Mouse (Mus musculus) hindbrain, embryonic 10.5 days (tissue): ENCODE data around the gene Xpo4. TPM values are rescaled to one million over a fixed set of nuclear protein-coding genes. Genes with fewer than 3 reads are reported as not detected.
"Not testable (repeated sequence)": the region's sequence is repeated elsewhere in the genome, so short reads cannot be mapped to it uniquely, and the experiment has no call there.

Experiments
- DNase-seq: peaks from one replicate; pipeline ENCODE4 v3.0.0-alpha.2; 2017; ENCODE audit warnings: low spot score
- H3K27ac ChIP-seq: fragments of 300-500 bp; sonication (generic); 2 replicates; pipeline ENCODE4 v1.5.1; 2016; ENCODE audit warnings: mild to moderate bottlenecking, moderate library complexity
- H3K27me3 ChIP-seq: fragments of 300-500 bp; sonication (generic); 2 replicates; pipeline ENCODE4 v1.6.1; 2016; ENCODE audit warnings: mild to moderate bottlenecking; ENCODE audit not compliant: poor library complexity, insufficient read depth, severe bottlenecking
- H3K36me3 ChIP-seq: fragments of 300-500 bp; sonication (generic); 2 replicates; pipeline ENCODE4 v1.6.1; 2016; ENCODE audit warnings: mild to moderate bottlenecking, moderate library complexity
- H3K4me1 ChIP-seq: fragments of 300-500 bp; sonication (generic); replicated peaks from 2 replicates; pipeline ENCODE4 v1.6.1; 2016; ENCODE audit warnings: mild to moderate bottlenecking
- H3K4me3 ChIP-seq: fragments of 300-500 bp; sonication (generic); 2 replicates; pipeline ENCODE4 v1.5.1; 2016; ENCODE audit warnings: mild to moderate bottlenecking, moderate library complexity
- H3K9me3 ChIP-seq: fragments of 300-500 bp; sonication (generic); 2 replicates; pipeline ENCODE4 v1.6.1; 2016; ENCODE audit warnings: mild to moderate bottlenecking, moderate library complexity
- WGBS: fragments of 180-500 bp; shearing (Covaris S2); methylation state at CpG from one replicate; pipeline ENCODE4 v1.1.7; 2016; 5-methylcytosine and 5-hydroxymethylcytosine counted together
- polyA plus RNA-seq: library from polyadenylated mRNA; unstranded; fragments of >200 nt; fragmentation: Nextera tagmentation; extraction: Ambion mirVana; gene quantifications from 2 replicates; pipeline ENCODE4 v1.2.1, GENCODE M21; 2016

The Xpo4 gene
- polyA plus RNA-seq, 1 experiment from 2014 or later = 23.1 TPM

GRCm38 (mm10) chr14:57696066-57696465 is 30.8 kb upstream of the Xpo4 start:
- Histone ChIP-seq H3K4me1 (no peaks in the 10 kb centered on the region), H3K27ac (no peak overlapping the region), H3K36me3 (peaks cover 83% of the 10 kb centered on the region), H3K4me3 (no peak overlapping the region), H3K27me3 (no peaks in the 10 kb centered on the region), H3K9me3 (no peaks in the 10 kb centered on the region)
- 96% methylated on average over 15 of the region's 15 CpGs for WGBS
- DNase-seq = no peak

- Histone ChIP-seq H3K9me3 (no peaks in the 10 kb centered on the region), H3K4me1 (no peaks in the 10 kb centered on the region), H3K27me3 (no peaks in the 10 kb centered on the region), H3K4me3 (no peak overlapping the region), H3K27ac (no peak overlapping the region), H3K36me3 (peaks cover 87% of the 10 kb centered on the region)
- WGBS = 90% methylated on average over 8 of the region's 8 CpGs
- DNase-seq = no peak
Measured at GRCm38 (mm10) chr14:57695550-57695949, 30.3 kb upstream of the Xpo4 start.

- Histone ChIP-seq H3K36me3 (peaks cover 85% of the 10 kb centered on the region), H3K4me1 (no peaks in the 10 kb centered on the region), H3K27ac (no peak overlapping the region), H3K4me3 (no peak overlapping the region), H3K27me3 (no peaks in the 10 kb centered on the region), H3K9me3 (no peaks in the 10 kb centered on the region)
- no peak for DNase-seq
- WGBS = 83% methylated on average over 16 of the region's 16 CpGs
Measured at GRCm38 (mm10) chr14:57694246-57694645, 29.0 kb upstream of the Xpo4 start.

GRCm38 (mm10) chr14:57692517-57693130 is 27.4 kb upstream of the Xpo4 start:
- 93% methylated on average over 17 of the region's 17 CpGs for WGBS
- H3K9me3 ChIP-seq = no peaks in the 10 kb centered on the region
- H3K4me1 ChIP-seq = no peaks in the 10 kb centered on the region
- DNase-seq = no peak
- H3K27me3 ChIP-seq = no peaks in the 10 kb centered on the region
- H3K4me3 ChIP-seq = no peak overlapping the region
- peaks cover 86% of the 10 kb centered on the region for H3K36me3 ChIP-seq
- H3K27ac ChIP-seq = no peak overlapping the region

- peaks cover 74% of the 10 kb centered on the region for H3K36me3 ChIP-seq
- DNase-seq = no peak
- 97% methylated on average over 24 of the region's 24 CpGs for WGBS
Measured at GRCm38 (mm10) chr14:57691316-57691715, 26.1 kb upstream of the Xpo4 start.

GRCm38 (mm10) chr14:57690681-57691080 is 25.5 kb upstream of the Xpo4 start:
- Histone ChIP-seq H3K36me3 (peaks cover 67% of the 10 kb centered on the region), H3K9me3 (no peaks in the 10 kb centered on the region)

More at GRCm38 (mm10) chr14:57691316-57691715, 26.1 kb upstream of the Xpo4 start:
- no peak overlapping the region for H3K4me3 ChIP-seq
- no peaks in the 10 kb centered on the region for H3K4me1 ChIP-seq
- H3K27ac ChIP-seq = no peak overlapping the region
- H3K27me3 ChIP-seq = no peaks in the 10 kb centered on the region
- no peaks in the 10 kb centered on the region for H3K9me3 ChIP-seq

GRCm38 (mm10) chr14:57688066-57688465 is 22.8 kb upstream of the Xpo4 start:
- H3K4me3 ChIP-seq, H3K9me3 ChIP-seq, DNase-seq, H3K4me1 ChIP-seq, H3K27me3 ChIP-seq, H3K27ac ChIP-seq: not testable (repeated sequence)
- H3K36me3 ChIP-seq = peaks cover 44% of the 10 kb centered on the region
- WGBS = 95% methylated on average over 7 of the region's 7 CpGs

More at GRCm38 (mm10) chr14:57690681-57691080, 25.5 kb upstream of the Xpo4 start:
- Histone ChIP-seq H3K27me3 (no peaks in the 10 kb centered on the region), H3K4me3 (no peak overlapping the region), H3K4me1 (no peaks in the 10 kb centered on the region), H3K27ac (no peak overlapping the region)
- WGBS = 96% methylated on average over 8 of the region's 8 CpGs
- DNase-seq = no peak

GRCm38 (mm10) chr14:57687441-57687840 is 22.2 kb upstream of the Xpo4 start:
- WGBS = 81% methylated on average over 5 of the region's 5 CpGs
- H3K27ac ChIP-seq = no peak overlapping the region
- no peak for DNase-seq

GRCm38 (mm10) chr14:57686647-57687046 is 21.4 kb upstream of the Xpo4 start:
- no peak overlapping the region for H3K27ac ChIP-seq
- no peak overlapping the region for H3K4me3 ChIP-seq
- 86% methylated on average over 6 of the region's 6 CpGs for WGBS
- no peaks in the 10 kb centered on the region for H3K4me1 ChIP-seq
- peaks cover 33% of the 10 kb centered on the region for H3K36me3 ChIP-seq
- H3K27me3 ChIP-seq = no peaks in the 10 kb centered on the region
- no peak for DNase-seq
- H3K9me3 ChIP-seq = no peaks in the 10 kb centered on the region

More at GRCm38 (mm10) chr14:57687441-57687840, 22.2 kb upstream of the Xpo4 start:
- H3K4me3 ChIP-seq = no peak overlapping the region
- no peaks in the 10 kb centered on the region for H3K27me3 ChIP-seq
- no peaks in the 10 kb centered on the region for H3K4me1 ChIP-seq
- peaks cover 38% of the 10 kb centered on the region for H3K36me3 ChIP-seq
- no peaks in the 10 kb centered on the region for H3K9me3 ChIP-seq

- 15% methylated on average over 1 of the region's 1 CpGs for WGBS
- peak; percentile 58 for DNase-seq
- H3K27ac ChIP-seq = no peak overlapping the region
- H3K4me1 ChIP-seq = no peaks in the 10 kb centered on the region
- no peaks in the 10 kb centered on the region for H3K9me3 ChIP-seq
- H3K27me3 ChIP-seq = no peaks in the 10 kb centered on the region
- peaks cover 14% of the 10 kb centered on the region for H3K36me3 ChIP-seq
- no peak overlapping the region for H3K4me3 ChIP-seq
Measured at GRCm38 (mm10) chr14:57684579-57684978, 19.3 kb upstream of the Xpo4 start.

- no peaks in the 10 kb centered on the region for H3K27me3 ChIP-seq
- no peaks in the 10 kb centered on the region for H3K36me3 ChIP-seq
- no peaks in the 10 kb centered on the region for H3K4me1 ChIP-seq
- H3K4me3 ChIP-seq = no peak overlapping the region
- no peak for DNase-seq
- no peak overlapping the region for H3K27ac ChIP-seq
- 86% methylated on average over 4 of the region's 4 CpGs for WGBS
- H3K9me3 ChIP-seq = no peaks in the 10 kb centered on the region
Measured at GRCm38 (mm10) chr14:57682751-57683150, 17.5 kb upstream of the Xpo4 start.

- H3K9me3 ChIP-seq = no peaks in the 10 kb centered on the region
- no peaks in the 10 kb centered on the region for H3K27me3 ChIP-seq
- no peak overlapping the region for H3K4me3 ChIP-seq
- DNase-seq = peak; percentile 85
- no peaks in the 10 kb centered on the region for H3K4me1 ChIP-seq
- H3K36me3 ChIP-seq = no peaks in the 10 kb centered on the region
- H3K27ac ChIP-seq = no peak overlapping the region
- 44% methylated on average over 5 of the region's 5 CpGs for WGBS
Measured at GRCm38 (mm10) chr14:57679958-57680535, 14.8 kb upstream of the Xpo4 start.

- Histone ChIP-seq H3K9me3 (no peaks in the 10 kb centered on the region), H3K27me3 (no peaks in the 10 kb centered on the region), H3K36me3 (no peaks in the 10 kb centered on the region), H3K27ac (no peak overlapping the region), H3K4me1 (no peaks in the 10 kb centered on the region), H3K4me3 (no peak overlapping the region)
- no peak for DNase-seq
- WGBS = 31% methylated on average over 1 of the region's 1 CpGs
Measured at GRCm38 (mm10) chr14:57679523-57679922, 14.3 kb upstream of the Xpo4 start.
